Mouse (Mus musculus) B cell, adult 67 days (primary cell): ENCODE data around the gene Ubxn11. TPM values are rescaled to one million over a fixed set of nuclear protein-coding genes. Genes with fewer than 3 reads are reported as not detected.

Source experiments
- total RNA-seq, 2 experiments: library from RNA; stranded (reverse); gene quantifications; 4 replicates each; pipeline ENCODE4 v1.2.4; 2023

The Ubxn11 gene
- total RNA-seq, result 10 to 100 TPM; 35.7 to 54.9 TPM

GRCm38 (mm10) chr4:134101979-134102741 lies at the start of gene Ubxn11:
TSS of gene Ubxn11 (plus strand) at chr4:134102570.

DNA sequence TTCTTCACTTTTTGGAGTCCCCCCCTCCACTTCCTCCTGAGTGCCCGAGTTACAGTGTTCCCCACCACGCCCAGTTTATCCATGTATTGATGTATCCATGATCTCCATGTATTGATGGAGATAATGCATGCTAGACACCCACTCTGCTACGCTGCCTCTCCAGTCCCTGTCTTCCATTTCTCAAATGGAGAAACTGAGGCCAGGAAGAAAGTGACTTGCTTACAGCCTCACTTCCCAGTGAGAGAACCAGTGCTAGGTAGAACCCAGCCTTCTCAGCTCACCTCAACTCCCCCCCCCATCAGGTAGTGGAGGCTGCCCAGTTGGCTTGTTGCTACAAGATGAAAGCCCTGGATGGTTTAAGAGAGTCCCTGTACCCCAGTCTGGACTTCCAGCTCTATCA lies 48.8 kb upstream of the Ubxn11 start, which contains the start of gene Zfp683:
TSS of gene Zfp683 (plus strand) at position 301 of the 400 bp plus-strand sequence.

DNA sequence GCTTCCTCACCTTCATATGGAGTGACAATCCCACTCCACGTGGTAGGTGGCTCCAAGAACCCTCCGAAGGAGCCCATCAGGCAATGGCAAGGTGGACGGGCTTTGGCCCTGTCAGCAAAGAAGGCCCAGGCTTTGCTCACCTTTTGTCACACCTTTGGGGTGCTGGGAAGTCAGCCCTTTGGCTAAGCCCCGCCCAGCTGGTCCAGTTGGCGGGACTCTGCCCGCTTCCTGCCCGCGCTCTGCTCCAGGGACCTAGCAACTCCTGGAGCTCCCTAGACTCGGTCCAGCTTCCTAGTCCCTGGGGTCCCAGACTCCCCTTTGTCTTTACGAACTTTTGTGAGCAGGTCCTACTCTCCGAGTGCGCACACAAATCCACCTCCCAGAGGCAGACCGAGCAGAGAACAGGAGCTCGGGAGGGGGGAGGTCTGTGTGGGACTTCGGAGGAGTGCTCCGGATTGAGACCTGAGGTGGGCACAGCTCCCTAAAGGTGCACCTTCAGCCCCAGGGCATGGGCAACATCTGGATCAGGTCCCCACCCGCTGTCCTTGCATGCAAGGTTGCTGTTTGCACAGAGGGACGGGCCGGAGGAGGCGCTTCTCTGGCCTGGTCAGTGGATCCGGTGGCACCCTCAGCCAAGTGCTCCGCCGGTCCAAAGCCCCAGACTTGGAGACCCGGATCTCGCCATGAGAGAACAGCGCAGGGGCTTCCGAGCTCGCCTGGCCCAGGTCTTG lies 42.1 kb upstream of the Ubxn11 start, which contains the start of gene Crybg2:
TSS of gene Crybg2 (plus strand) at position 681 of the 731 bp plus-strand sequence.

DNA sequence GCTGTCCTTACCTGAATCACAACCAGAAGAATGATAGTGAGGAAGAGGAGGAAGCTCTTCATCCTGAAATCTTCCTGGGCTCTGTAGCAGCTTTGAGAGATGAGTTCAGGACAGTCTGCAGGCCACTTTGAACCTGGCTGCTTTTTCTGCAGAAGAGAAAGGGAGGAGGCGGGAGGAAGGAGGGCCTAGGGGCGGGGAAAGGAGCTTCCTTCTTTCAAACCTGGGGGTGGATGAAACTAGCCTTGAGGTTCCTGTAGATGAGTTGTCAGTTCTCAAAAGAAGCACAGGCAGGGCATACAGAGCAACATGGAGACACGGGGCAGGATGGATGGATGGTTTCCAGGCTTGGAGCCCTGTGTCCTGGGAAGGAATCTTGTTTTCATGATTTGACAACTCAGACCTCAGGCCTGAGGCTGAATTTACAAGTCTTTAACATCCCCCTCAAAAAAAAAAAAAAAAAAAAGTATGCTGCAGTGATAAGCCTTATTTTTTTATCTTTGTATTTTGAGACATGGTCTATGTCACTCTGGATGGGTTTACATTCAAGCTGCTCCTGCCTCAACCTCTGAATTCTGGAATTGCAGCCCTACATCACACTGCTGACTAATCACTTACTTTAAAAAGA lies 7.3 kb upstream of the Ubxn11 start, which contains the start of gene Cd52:
TSS of gene Cd52 (minus strand) at position 160 of the 625 bp plus-strand sequence.

DNA sequence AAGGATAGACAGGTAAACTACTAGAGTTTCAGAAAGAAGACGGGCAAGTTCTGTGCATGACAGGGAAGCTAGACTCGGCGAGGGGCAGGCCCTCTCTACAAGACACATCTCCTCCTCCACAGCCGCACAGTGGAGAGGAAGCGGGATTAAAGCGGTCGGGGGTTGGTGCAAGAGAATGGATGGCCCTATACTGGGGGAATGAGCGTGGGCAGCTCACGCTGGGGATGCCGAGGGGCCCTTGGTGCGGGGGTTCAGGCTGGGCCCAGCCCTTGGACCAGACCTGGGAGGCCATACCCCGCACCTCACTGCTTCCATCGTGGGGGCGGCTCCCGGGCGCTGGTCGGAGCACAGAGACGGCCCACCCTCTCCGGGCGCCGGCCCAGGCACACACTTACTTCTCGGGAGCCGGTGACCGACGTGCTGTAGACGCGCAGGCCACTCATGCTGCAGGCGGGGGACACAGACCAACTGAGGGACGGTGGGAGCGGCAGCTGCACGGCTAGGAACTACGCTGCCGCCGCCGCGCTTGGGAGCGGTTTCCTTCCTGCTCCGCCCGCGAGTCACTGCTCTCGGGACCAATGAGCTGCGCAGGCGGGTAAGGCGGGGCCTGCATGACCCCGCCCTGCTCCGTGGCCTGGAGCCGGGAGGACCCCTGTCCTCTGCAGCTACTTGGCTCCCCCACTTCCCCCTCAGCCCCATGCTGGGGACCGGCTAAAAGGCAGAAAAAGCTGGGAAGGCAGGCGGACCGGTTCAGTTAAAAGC lies 26.0 kb downstream of the Ubxn11 start, which contains the start of gene Sh3bgrl3:
TSS of gene Sh3bgrl3 (minus strand) at position 569 of the 762 bp plus-strand sequence.

Other genes starting within 250 kb of the Ubxn11 start
- 10 to 100 TPM; 77.9 to 94.2 TPM for gene Rps6ka1, start 214.8 kb upstream of the Ubxn11 start, total RNA-seq
- 100 to 1,000 TPM; 263 to 276 TPM for gene Hmgn2, start 133.9 kb upstream of the Ubxn11 start, total RNA-seq
- gene Dhdds, start 101.7 kb upstream of the Ubxn11 start, total RNA-seq, result 10 to 100 TPM; 32.5 to 34.5 TPM
- gene Lin28a, start 83.7 kb upstream of the Ubxn11 start, total RNA-seq, result not detected
- gene Zfp683, start 48.7 kb upstream of the Ubxn11 start, total RNA-seq, result not detected
- gene Crybg2, start 41.8 kb upstream of the Ubxn11 start, total RNA-seq, result 10 to 100 TPM in 1 of 2 experiments, 1 to 10 TPM in 1; 8.5 to 18.7 TPM
- 1,000 to 10,000 TPM; 1,727 to 1,891 TPM for gene Cd52, start 7.5 kb upstream of the Ubxn11 start, total RNA-seq
- gene Sh3bgrl3, start 26.2 kb downstream of the Ubxn11 start, total RNA-seq, result 100 to 1,000 TPM; 629 to 698 TPM
- 10 to 100 TPM; 14.3 to 25.1 TPM for gene Cep85, start 84.5 kb downstream of the Ubxn11 start, total RNA-seq
- not detected for gene Gm7534, start 100.4 kb downstream of the Ubxn11 start, total RNA-seq
- gene Catsper4, start 124.8 kb downstream of the Ubxn11 start, total RNA-seq, result not detected
- not detected for gene Cnksr1, start 135.8 kb downstream of the Ubxn11 start, total RNA-seq
- not detected for gene E130218I03Rik, start 141.1 kb downstream of the Ubxn11 start, total RNA-seq
- 10 to 100 TPM; 22.9 to 25.0 TPM for gene Zfp593, start 143.0 kb downstream of the Ubxn11 start, total RNA-seq
- gene Gm30191, start 144.4 kb downstream of the Ubxn11 start, total RNA-seq, result not detected
- gene Grrp1, start 151.5 kb downstream of the Ubxn11 start, total RNA-seq, result not detected
- 10 to 100 TPM; 16.2 to 17.3 TPM for gene Pdik1l, start 185.3 kb downstream of the Ubxn11 start, total RNA-seq
- gene Trim63, start 212.6 kb downstream of the Ubxn11 start, total RNA-seq, result not detected
- not detected for gene Slc30a2, start 240.6 kb downstream of the Ubxn11 start, total RNA-seq